Mouse (Mus musculus): ENCODE data around the gene Mpzl1.

Gene Mpzl1

GRCm38 (mm10) chr1:165655482-165655881 lies 21.1 kb upstream of the Mpzl1 start:
- no peak for DNase-seq (ENCODE audit: low read depth)

GRCm38 (mm10) chr1:165655022-165655421 lies 20.7 kb upstream of the Mpzl1 start:
- DNase-seq (ENCODE audit: low read depth): no peak

GRCm38 (mm10) chr1:165653126-165653885 lies 19.0 kb upstream of the Mpzl1 start:
- no peak for DNase-seq (ENCODE audit: low read depth)

- peak; percentile 23 for DNase-seq (ENCODE audit: low read depth)
Observed at GRCm38 (mm10) chr1:165652507-165652906, 18.2 kb upstream of the Mpzl1 start.

GRCm38 (mm10) chr1:165651158-165651557 lies 16.8 kb upstream of the Mpzl1 start:
- no peak for DNase-seq (ENCODE audit: low read depth)

GRCm38 (mm10) chr1:165645102-165645501 lies 10.8 kb upstream of the Mpzl1 start:
- DNase-seq (ENCODE audit: low read depth): no peak

GRCm38 (mm10) chr1:165643735-165644134 lies 9.4 kb upstream of the Mpzl1 start:
- peak; percentile 82 for DNase-seq (ENCODE audit: low read depth)

- peak; percentile 82 for DNase-seq (ENCODE audit: low read depth)
Observed at GRCm38 (mm10) chr1:165642780-165643311, 8.5 kb upstream of the Mpzl1 start.

GRCm38 (mm10) chr1:165641786-165642771 lies 7.7 kb upstream of the Mpzl1 start:
- DNase-seq (ENCODE audit: low read depth): peak; percentile 96

GRCm38 (mm10) chr1:165641271-165641771 lies 7.0 kb upstream of the Mpzl1 start:
- peak; percentile 92 for DNase-seq (ENCODE audit: low read depth)

- no peak for DNase-seq (ENCODE audit: low read depth)
Observed at GRCm38 (mm10) chr1:165636289-165636688, 2.0 kb upstream of the Mpzl1 start.

GRCm38 (mm10) chr1:165635055-165635897 lies 938 bp upstream of the Mpzl1 start:
- DNase-seq (ENCODE audit: low read depth): no peak

- peak; percentile 37 for DNase-seq (ENCODE audit: low read depth)
Observed at GRCm38 (mm10) chr1:165633345-165633744, 993 bp downstream of the Mpzl1 start.

GRCm38 (mm10) chr1:165631136-165631535 lies 3.2 kb downstream of the Mpzl1 start:
- no peak for DNase-seq (ENCODE audit: low read depth)

- DNase-seq (ENCODE audit: low read depth): no peak
Observed at GRCm38 (mm10) chr1:165629975-165630374, 4.4 kb downstream of the Mpzl1 start.

- no peak for DNase-seq (ENCODE audit: low read depth)
Observed at GRCm38 (mm10) chr1:165628603-165629002, 5.7 kb downstream of the Mpzl1 start.

GRCm38 (mm10) chr1:165625896-165626295 lies 8.4 kb downstream of the Mpzl1 start:
- no peak for DNase-seq (ENCODE audit: low read depth)

- DNase-seq (ENCODE audit: low read depth): no peak
Observed at GRCm38 (mm10) chr1:165625058-165625457, 9.3 kb downstream of the Mpzl1 start.

- DNase-seq (ENCODE audit: low read depth): no peak
Observed at GRCm38 (mm10) chr1:165618201-165618624, 16.1 kb downstream of the Mpzl1 start.

- no peak for DNase-seq (ENCODE audit: low read depth)
Observed at GRCm38 (mm10) chr1:165617166-165617891, 17.0 kb downstream of the Mpzl1 start.

- no peak for DNase-seq (ENCODE audit: low read depth)
Observed at GRCm38 (mm10) chr1:165616652-165617051, 17.7 kb downstream of the Mpzl1 start.

Measured in NIH3T3 (cell line).